Mouse (Mus musculus): ENCODE measurements around the gene Mis18a. TPM values are rescaled to one million over a fixed set of nuclear protein-coding genes. Genes with fewer than 3 reads are reported as not detected.

The Mis18a gene
- total RNA-seq, 2 experiments from 2014 or later: 5.7 to 6.8 TPM

- no peak for DNase-seq (ENCODE audit: low spot score in 2 of 2)
Measured at GRCm38 (mm10) chr16:90704161-90704825, 22.9 kb downstream of the Mis18a start.

DNA sequence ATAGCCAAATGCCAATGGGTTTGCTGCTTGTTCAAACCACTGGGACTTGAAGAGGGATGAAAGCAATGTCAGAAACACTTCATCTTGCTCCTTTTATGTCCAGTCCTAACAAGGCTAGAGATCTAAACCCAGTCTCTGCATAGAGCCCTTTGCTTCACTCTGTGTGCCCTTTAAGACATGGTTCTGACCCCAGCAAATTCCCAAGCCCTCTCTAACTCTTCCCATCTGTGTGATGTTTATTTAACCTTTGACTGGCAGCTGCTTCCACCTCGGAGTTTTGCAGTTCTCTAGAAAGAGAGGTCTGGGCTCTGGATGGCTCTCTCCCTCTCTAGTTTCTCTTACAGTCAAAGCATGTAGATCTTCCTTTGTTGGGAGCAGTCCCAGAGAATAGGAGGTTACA, 23.6 kb downstream of the Mis18a start:
- DNase-seq (ENCODE audit: low spot score in 2 of 2): no peak

GRCm38 (mm10) chr16:90701541-90701940, 25.7 kb downstream of the Mis18a start:
- no peak for DNase-seq (ENCODE audit: low spot score in 2 of 2)

- no peak for DNase-seq (ENCODE audit: low spot score in 2 of 2)
Measured at GRCm38 (mm10) chr16:90699390-90699789, 27.8 kb downstream of the Mis18a start.

GRCm38 (mm10) chr16:90696306-90696705, 30.9 kb downstream of the Mis18a start:
- no peak for DNase-seq (ENCODE audit: low spot score in 2 of 2)

DNA sequence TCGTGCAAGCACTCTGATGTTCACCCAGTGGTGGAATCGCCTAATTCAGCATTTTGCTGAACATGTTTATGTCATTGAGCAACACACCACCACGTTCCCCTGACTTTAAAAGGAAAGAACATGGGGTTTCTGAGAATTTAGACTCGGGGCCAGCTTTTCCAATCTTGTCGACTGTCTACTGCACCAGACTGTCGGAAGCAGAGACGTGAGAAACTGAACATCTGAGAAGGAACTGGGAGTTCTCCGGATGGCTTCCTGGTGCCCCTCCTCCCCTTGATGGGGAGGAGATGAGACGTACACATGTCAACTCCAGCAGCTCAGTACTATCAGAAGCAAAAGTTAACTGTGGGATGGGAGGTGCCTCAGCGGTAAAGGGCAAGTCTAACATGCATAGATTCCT, 32.1 kb downstream of the Mis18a start:
- DNase-seq (ENCODE audit: low spot score in 2 of 2): peak; percentile 19 to 28

GRCm38 (mm10) chr16:90694719-90695118, 32.5 kb downstream of the Mis18a start:
- DNase-seq (ENCODE audit: low spot score in 2 of 2): peak in 1 of 2 experiments; percentile 39

DNA sequence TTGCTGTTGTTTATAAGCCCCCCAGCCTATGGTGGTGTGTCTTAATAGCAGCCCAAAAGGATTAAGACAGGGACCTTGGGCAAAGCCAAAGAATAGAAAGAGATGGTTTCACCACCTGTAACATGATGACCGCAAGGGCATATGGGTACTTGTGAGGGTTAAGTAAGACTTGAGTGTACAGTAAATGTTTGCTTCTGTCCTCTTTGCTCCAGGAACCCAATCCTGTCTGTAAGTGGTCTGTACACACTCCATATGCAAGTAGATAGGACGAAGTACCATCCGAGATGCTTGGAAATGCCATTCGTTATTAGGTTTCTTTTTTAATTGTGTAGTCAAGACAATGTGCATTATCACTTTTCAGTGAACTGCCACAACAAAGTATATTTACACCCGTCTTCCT, 33.6 kb downstream of the Mis18a start:
- no peak for DNase-seq (ENCODE audit: low spot score in 2 of 2)

GRCm38 (mm10) chr16:90692704-90693385, 34.4 kb downstream of the Mis18a start:
- DNase-seq (ENCODE audit: low spot score in 2 of 2): peak in 1 of 2 experiments; percentile 58

DNA sequence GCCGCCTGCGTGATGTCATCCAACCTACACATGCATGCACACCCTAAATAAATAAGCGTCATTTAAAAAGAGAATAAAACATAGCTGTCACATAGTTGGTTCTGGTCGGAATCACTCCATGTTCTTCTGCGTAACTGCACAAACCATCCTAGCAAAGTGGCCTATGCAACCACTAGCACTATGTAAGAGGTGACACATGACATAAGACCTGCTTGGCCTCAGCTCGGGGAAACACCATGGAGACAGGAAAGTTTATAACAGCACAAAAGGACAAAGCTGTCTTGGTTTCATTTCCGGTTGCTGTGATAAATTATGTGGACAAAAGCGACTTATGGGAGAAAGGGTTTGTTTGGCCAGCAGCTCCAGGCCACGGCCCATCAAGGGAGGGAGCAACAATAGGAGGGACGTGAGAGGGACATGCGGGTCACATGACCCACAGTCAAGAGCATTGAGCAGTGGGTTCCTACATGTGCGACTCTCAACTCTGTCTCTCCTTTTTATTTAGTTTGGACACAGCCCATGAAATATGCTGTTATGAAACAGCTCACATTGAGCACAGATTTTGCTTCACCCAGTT, 39.4 kb downstream of the Mis18a start:
- no peak for DNase-seq (ENCODE audit: low spot score in 2 of 2)

GRCm38 (mm10) chr16:90687011-90687410, 40.2 kb downstream of the Mis18a start:
- DNase-seq (ENCODE audit: low spot score in 2 of 2): no peak

DNA sequence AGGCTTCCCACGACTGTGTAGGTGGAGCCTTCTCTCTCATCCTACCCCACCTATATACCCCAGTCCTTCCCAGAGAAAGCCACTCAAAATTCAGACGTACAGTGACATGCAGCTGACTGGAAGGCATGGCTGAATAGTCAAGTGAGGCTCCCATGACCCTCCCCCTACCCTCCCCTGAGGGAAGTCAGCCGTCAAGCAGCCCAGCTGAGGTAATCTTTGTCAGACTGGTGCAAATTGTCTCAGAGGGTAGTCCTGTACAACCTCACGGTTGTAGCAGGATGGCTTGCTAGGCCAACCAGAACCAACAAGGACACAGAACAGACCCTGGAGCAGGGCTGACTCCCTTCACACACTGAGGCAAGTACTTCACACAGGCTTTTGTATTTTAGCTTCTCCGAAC, 43.1 kb downstream of the Mis18a start:
- DNase-seq (ENCODE audit: low spot score in 2 of 2): no peak

- no peak for DNase-seq (ENCODE audit: low spot score in 2 of 2)
Measured at GRCm38 (mm10) chr16:90679984-90680383, 47.2 kb downstream of the Mis18a start.

GRCm38 (mm10) chr16:90678820-90679219, 48.4 kb downstream of the Mis18a start:
- DNase-seq (ENCODE audit: low spot score in 2 of 2): no peak

DNA sequence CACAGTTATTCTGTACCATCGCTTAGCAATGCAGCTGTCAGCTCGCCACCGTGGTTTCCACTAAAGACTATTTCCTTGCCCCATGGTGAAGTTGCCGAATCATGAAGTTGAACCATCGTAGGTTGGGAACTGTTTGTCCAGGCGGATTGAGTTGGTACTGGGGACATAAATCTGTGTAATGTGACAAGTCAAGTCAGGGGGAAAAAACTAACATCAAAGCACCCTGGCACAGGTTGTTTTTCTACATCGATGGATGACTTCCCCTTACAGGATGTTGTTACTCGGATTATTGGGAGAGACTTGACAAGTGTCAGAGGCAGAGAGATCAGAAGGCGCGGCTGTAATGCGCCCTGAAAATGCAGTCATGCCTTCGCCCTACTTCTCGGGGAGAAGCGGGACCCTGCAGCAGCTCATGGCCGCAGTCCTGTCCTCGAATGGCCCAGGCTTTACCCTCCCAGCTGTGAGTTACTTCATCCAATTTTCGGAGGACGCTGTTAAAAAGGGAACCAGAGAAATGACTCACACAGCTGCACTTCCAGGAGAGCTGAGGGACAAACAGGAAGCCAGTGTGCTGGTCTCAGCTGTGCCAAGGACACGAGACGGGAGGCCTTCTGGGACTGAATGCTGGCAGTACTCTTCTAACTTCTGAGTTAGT, 50.2 kb downstream of the Mis18a start:
- peak; percentile 19 to 27 for DNase-seq (ENCODE audit: low spot score in 2 of 2)

- DNase-seq (ENCODE audit: low spot score in 2 of 2): no peak
Measured at GRCm38 (mm10) chr16:90674651-90675050, 52.6 kb downstream of the Mis18a start.

DNA sequence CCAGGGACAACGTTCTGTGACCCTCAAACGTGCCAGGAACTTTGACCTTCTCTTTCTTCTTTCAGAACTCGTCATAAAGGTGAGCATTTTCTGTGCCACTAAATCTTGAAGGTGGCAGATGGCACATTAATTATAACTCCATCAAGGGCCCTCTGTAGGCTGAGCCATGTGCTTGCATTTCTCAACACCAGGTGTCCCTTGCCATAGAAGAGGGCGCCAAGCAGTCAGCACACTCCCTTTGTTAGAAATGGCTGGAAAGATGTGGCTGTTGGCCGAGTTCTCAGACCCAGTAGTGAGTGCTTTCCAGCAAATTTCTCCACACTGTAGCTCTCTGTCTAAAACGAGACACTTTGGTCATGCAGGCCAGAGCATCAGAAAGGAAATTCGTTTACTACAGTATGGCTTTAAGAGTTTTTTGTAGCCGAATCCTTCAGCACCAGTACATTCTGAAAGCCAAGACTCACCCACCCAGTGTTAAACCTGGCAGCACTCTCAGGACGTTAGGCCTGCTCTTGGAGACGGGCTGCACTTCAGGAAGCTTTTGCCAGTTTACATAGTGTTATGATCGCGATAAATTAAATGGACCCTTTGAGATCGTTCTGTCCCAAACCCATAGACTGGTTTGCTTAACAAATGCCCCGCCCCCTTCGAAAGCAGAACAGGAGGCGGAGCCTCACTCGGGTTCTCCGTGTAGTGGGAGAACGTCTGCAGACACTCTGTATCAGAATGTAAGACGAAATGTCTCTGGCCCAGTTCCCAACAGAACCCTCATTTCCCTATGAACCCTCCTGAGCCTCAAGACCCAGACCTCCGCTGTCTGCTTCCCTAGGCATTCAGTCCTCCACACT, 53.5 kb downstream of the Mis18a start:
- peak in 1 of 2 experiments; percentile 20 for DNase-seq (ENCODE audit: low spot score in 2 of 2)
